8 mouse cellular contexts compared by ENCODE assay signal in the genomic region with DNA sequence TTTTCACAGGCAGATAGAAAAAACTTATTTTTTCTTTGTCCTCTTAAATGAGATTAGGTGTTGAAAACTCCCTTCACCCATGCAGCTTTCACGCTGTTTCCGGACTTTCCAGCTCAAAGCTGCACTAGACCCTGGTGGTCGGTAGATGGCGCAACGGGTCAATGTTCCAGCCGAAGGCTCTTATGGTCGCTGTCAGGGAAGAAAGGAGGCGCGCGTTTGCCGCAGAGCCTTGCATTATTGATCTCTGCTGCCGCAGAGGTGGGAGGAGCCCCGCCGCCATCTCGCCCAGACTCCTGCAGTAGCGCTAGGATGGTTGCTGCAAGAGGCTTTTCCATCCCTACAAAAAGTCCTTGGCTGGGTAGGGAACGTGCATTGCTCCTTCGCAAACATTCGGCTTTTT. TPM values are rescaled to one million over a fixed set of nuclear protein-coding genes. Genes with fewer than 3 reads are reported as not detected.
DNase-seq lines count a peak whose midpoint lies in the region; ATAC-seq and TF ChIP-seq lines count a peak whose summit lies in the region.

No protein-coding gene starts in this region.

- H3K27me3 ChIP-seq in ES-Bruce4 (ENCODE audit: control insufficient read depth, insufficient read depth, low read length, poor library complexity, severe bottlenecking), result no peaks in the 10 kb centered on the region
- no peaks in the 10 kb centered on the region for H3K27me3 ChIP-seq in forebrain, embryonic 13.5 days
- 0 out of 2 replicates have a peak, but pooled peaks cover 3% of the 10 kb centered on the region for H3K27me3 ChIP-seq in liver, postnatal 0 days (ENCODE audit: insufficient read depth, low read length)
- no peaks in the 10 kb centered on the region for H3K27me3 ChIP-seq in neural tube, embryonic 14.5 days (ENCODE audit: control insufficient read depth, insufficient read depth, low read length)

- H3K4me2 ChIP-seq in forebrain, embryonic 13.5 days, result peak overlapping the region; percentile 61
- H3K4me2 ChIP-seq in liver, postnatal 0 days (ENCODE audit: low read depth, low read length), result peak overlapping the region; percentile 84
- peak overlapping the region; percentile 68 for H3K4me2 ChIP-seq in neural tube, embryonic 14.5 days (ENCODE audit: low read depth, low read length)

- H3K4me1 ChIP-seq in ES-Bruce4 (ENCODE audit: control insufficient read depth, insufficient read depth, low read length), result no peaks in the 10 kb centered on the region
- peaks cover 29% of the 10 kb centered on the region for H3K4me1 ChIP-seq in forebrain, embryonic 13.5 days
- peaks cover 25% of the 10 kb centered on the region for H3K4me1 ChIP-seq in liver, postnatal 0 days (ENCODE audit: insufficient read depth)
- peaks cover 31% of the 10 kb centered on the region for H3K4me1 ChIP-seq in neural tube, embryonic 14.5 days (ENCODE audit: control insufficient read depth, insufficient read depth, low read length)

- DNase-seq in heart, postnatal 10 days, result peak; percentile 93 to 95
- peak; percentile 66 for DNase-seq in large intestine, adult 2 months (ENCODE audit: low read depth, low spot score)
- peak; percentile 89 for DNase-seq in liver, postnatal 0 days
- peak; percentile 94 for DNase-seq in testis, postnatal 10 days (ENCODE audit: low spot score)

- no peaks in the 10 kb centered on the region for H3K36me3 ChIP-seq in ES-Bruce4 (ENCODE audit: control insufficient read depth, insufficient read depth, low read length, poor library complexity, severe bottlenecking)
- no peaks in the 10 kb centered on the region for H3K36me3 ChIP-seq in forebrain, embryonic 13.5 days (ENCODE audit: poor library complexity, severe bottlenecking)
- H3K36me3 ChIP-seq in liver, postnatal 0 days (replicated peaks; ENCODE audit: insufficient read depth, low read length), result no peaks in the 10 kb centered on the region
- H3K36me3 ChIP-seq in neural tube, embryonic 14.5 days (ENCODE audit: control insufficient read depth, insufficient read depth, low read length), result no peaks in the 10 kb centered on the region

- H3K9ac ChIP-seq in ES-Bruce4 (ENCODE audit: low read depth, poor library complexity, severe bottlenecking), result no peak overlapping the region
- peak overlapping the region; percentile 58 for H3K9ac ChIP-seq in forebrain, embryonic 13.5 days
- no peak overlapping the region; the same call in 1 of the 2 replicates for H3K9ac ChIP-seq in liver, postnatal 0 days (replicated peaks)
- peak overlapping the region; percentile 56; the same call in 1 of the 2 replicates for H3K9ac ChIP-seq in neural tube, embryonic 14.5 days (replicated peaks; ENCODE audit: low read depth, low read length)

- no peak overlapping the region for H3K27ac ChIP-seq in ES-Bruce4 (ENCODE audit: insufficient read depth, low read length)
- peak overlapping the region; percentile 90 for H3K27ac ChIP-seq in forebrain, embryonic 13.5 days
- peak overlapping the region; percentile 75 for H3K27ac ChIP-seq in liver, postnatal 0 days (ENCODE audit: low read depth)
- H3K27ac ChIP-seq in neural tube, embryonic 14.5 days (ENCODE audit: low read depth, low read length), result peak overlapping the region; percentile 95

- TF ChIP-seq POLR2A in ES-Bruce4 (IDR thresholded peaks at IDR 0.05; ENCODE audit: insufficient read depth, low read length), result no peak

- H3K9me3 ChIP-seq in ES-Bruce4 (replicated peaks; ENCODE audit: control insufficient read depth, insufficient read depth, low read length, poor library complexity, severe bottlenecking), result no peaks in the 10 kb centered on the region
- no peaks in the 10 kb centered on the region for H3K9me3 ChIP-seq in forebrain, embryonic 13.5 days (replicated peaks)
- no peaks in the 10 kb centered on the region for H3K9me3 ChIP-seq in liver, postnatal 0 days (ENCODE audit: low read length)
- no peaks in the 10 kb centered on the region for H3K9me3 ChIP-seq in neural tube, embryonic 14.5 days (ENCODE audit: control insufficient read depth, low read length)

- peak overlapping the region; percentile 79 for H3K4me3 ChIP-seq in ES-Bruce4 (ENCODE audit: low read depth, low read length)
- peak overlapping the region; percentile 34 for H3K4me3 ChIP-seq in forebrain, embryonic 13.5 days
- peak overlapping the region; percentile 52 for H3K4me3 ChIP-seq in liver, postnatal 0 days (ENCODE audit: low read depth, low read length)
- peak overlapping the region; percentile 35 for H3K4me3 ChIP-seq in neural tube, embryonic 14.5 days (ENCODE audit: low read depth, low read length)

- under 1% methylated on average over 19 of the region's 19 CpGs for WGBS in forebrain, embryonic 13.5 days
- WGBS in large intestine, adult 2 months, result under 1% methylated on average over 19 of the region's 19 CpGs
- WGBS in liver, postnatal 0 days (ENCODE audit: insufficient replicate concordance), result 0% methylated on average over 19 of the region's 19 CpGs
- under 1% methylated on average over 19 of the region's 19 CpGs for WGBS in neural tube, embryonic 14.5 days

- intact Hi-C loops in heart, postnatal 10 days (cut with DNase I), result loop anchor here (1.0 to 5.0 kb wide), 7 partner anchors 68 to 790 kb away; partner anchors contain the start of genes Mfsd4b3, Rev3l and Traf3ip2

- TF ChIP-seq EP300 in ES-Bruce4 (IDR thresholded peaks at IDR 0.05; ENCODE audit: insufficient read depth, low read depth, low read length), result peak; percentile 49; the same call in 1 of the 2 replicates
- TF ChIP-seq EP300 in liver, postnatal 0 days (IDR thresholded peaks at IDR 0.05; ENCODE audit: low read depth), result 0 out of 2 replicates have a peak, but pooled peaks have one; percentile 10

- ATAC-seq in cerebellum, adult (ENCODE audit: insufficient number of reproducible peaks, low FRiP score, low TSS enrichment), result peak; percentile 85
- peak; percentile 92 for ATAC-seq in forebrain, embryonic 13.5 days
- ATAC-seq in liver, postnatal 0 days, result peak; percentile 82
- peak; percentile 93 for ATAC-seq in neural tube, embryonic 14.5 days (ENCODE audit: low read depth)

- TF ChIP-seq CTCF in ES-Bruce4 (IDR thresholded peaks at IDR 0.05; ENCODE audit: low read depth, low read length), result peak; percentile 96
- TF ChIP-seq CTCF in liver, postnatal 0 days (IDR thresholded peaks at IDR 0.05; ENCODE audit: low read depth), result peak; percentile 96

RNA-seq across cellular contexts. Expression of gene Ccn6, which starts 7.5 kb away (rescaled TPM):
- polyA plus RNA-seq in ES-Bruce4 (2011; ENCODE audit: insufficient read depth, insufficient read length, low read depth, missing spikeins), result not detected in 2 replicates
- 0.28 TPM in 1 of 2 replicates, not detected in the other for polyA plus RNA-seq in forebrain, embryonic 13.5 days (2015; fragmentation: Nextera tagmentation; extraction: Ambion mirVana)
- total RNA-seq in heart, postnatal 10 days (2021), result not detected
- polyA plus RNA-seq in large intestine, adult 2 months (2012; rRNA removed), result not detected in 2 replicates
- not detected in 2 replicates for polyA plus RNA-seq in liver, postnatal 0 days (2015; fragmentation: Nextera tagmentation; extraction: Ambion mirVana)
- 0.37 and 0.43 TPM in 2 replicates for polyA plus RNA-seq in neural tube, embryonic 14.5 days (2014; fragmentation: Nextera tagmentation; extraction: Ambion mirVana)

RNA-seq across cellular contexts. Expression of gene Tube1, which starts 37.4 kb away (rescaled TPM):
- 24.6 and 25.6 TPM in 2 replicates for polyA plus RNA-seq in ES-Bruce4 (2011; ENCODE audit: insufficient read depth, insufficient read length, low read depth, missing spikeins)
- polyA plus RNA-seq in forebrain, embryonic 13.5 days (2015; fragmentation: Nextera tagmentation; extraction: Ambion mirVana), result 14.4 and 18.5 TPM in 2 replicates
- 1 to 10 TPM; 2.3 to 2.7 TPM for total RNA-seq in heart, postnatal 10 days (2021)
- polyA plus RNA-seq in large intestine, adult 2 months (2012; rRNA removed), result 3.1 and 3.7 TPM in 2 replicates
- 2.1 and 2.2 TPM in 2 replicates for polyA plus RNA-seq in liver, postnatal 0 days (2015; fragmentation: Nextera tagmentation; extraction: Ambion mirVana)
- 7.7 and 8.5 TPM in 2 replicates for polyA plus RNA-seq in neural tube, embryonic 14.5 days (2014; fragmentation: Nextera tagmentation; extraction: Ambion mirVana)

RNA-seq across cellular contexts. Expression of gene Fam229b, which starts 37.4 kb away (rescaled TPM):
- 3.5 and 4.5 TPM in 2 replicates for polyA plus RNA-seq in ES-Bruce4 (2011; ENCODE audit: insufficient read depth, insufficient read length, low read depth, missing spikeins)
- 26.2 and 27.4 TPM in 2 replicates for polyA plus RNA-seq in forebrain, embryonic 13.5 days (2015; fragmentation: Nextera tagmentation; extraction: Ambion mirVana)
- total RNA-seq in heart, postnatal 10 days (2021), result 1 to 10 TPM; 4.6 to 5.0 TPM
- polyA plus RNA-seq in large intestine, adult 2 months (2012; rRNA removed), result 0.29 and 0.45 TPM in 2 replicates
- polyA plus RNA-seq in liver, postnatal 0 days (2015; fragmentation: Nextera tagmentation; extraction: Ambion mirVana), result 1.3 and 1.9 TPM in 2 replicates
- 35.2 and 40.0 TPM in 2 replicates for polyA plus RNA-seq in neural tube, embryonic 14.5 days (2014; fragmentation: Nextera tagmentation; extraction: Ambion mirVana)

Comparison
In these comparisons a context has a peak if more than half of its experiments do, and no peak if none do; other contexts are left out.
1. H3K9ac ChIP-seq: peak in forebrain, embryonic 13.5 days (single experiment) and neural tube, embryonic 14.5 days (single experiment); none in ES-Bruce4 (single experiment) and liver, postnatal 0 days (single experiment).
2. Peak in every context shown above with its lines, with median percentiles within 50 percentile points of each other: H3K4me3 ChIP-seq, ATAC-seq, H3K4me2 ChIP-seq and DNase-seq.